Mouse (Mus musculus) forebrain, embryonic 14.5 days (tissue): ENCODE measurements around the gene Acyp2. TPM values are rescaled to one million over a fixed set of nuclear protein-coding genes. Genes with fewer than 3 reads are reported as not detected.
A peak's percentile ranks its signal among the peaks of the same experiment; 100 is the strongest.

ENCODE experiments used
- ATAC-seq: fragments of 200-750 bp; cut with Nextera tagmentation; 2 replicates; pipeline ENCODE4 v1.8.0; 2017; ENCODE audit warnings: mild to moderate bottlenecking, moderate library complexity
- DNase-seq: peaks from one replicate; pipeline ENCODE4 v3.0.0-alpha.2; 2015; ENCODE audit warnings: low spot score
- H3K27ac ChIP-seq: fragments of 300-500 bp; sonication (generic); 2 replicates; pipeline ENCODE4 v1.5.1; 2014; ENCODE audit warnings: low read depth, mild to moderate bottlenecking, control low read depth, low read length, moderate library complexity
- H3K27me3 ChIP-seq: fragments of 300-500 bp; sonication (generic); replicated peaks from 2 replicates; pipeline ENCODE4 v1.6.1; 2014; ENCODE audit warnings: low read length, control low read depth, mixed read lengths; ENCODE audit not compliant: control insufficient read depth, insufficient read depth
- H3K36me3 ChIP-seq: fragments of 300-500 bp; sonication (generic); 2 replicates; pipeline ENCODE4 v1.6.1; 2014; ENCODE audit warnings: low read length, control low read depth; ENCODE audit not compliant: control insufficient read depth, insufficient read depth
- H3K4me1 ChIP-seq: fragments of 300-500 bp; sonication (generic); 2 replicates; pipeline ENCODE4 v1.6.1; 2014; ENCODE audit warnings: antibody characterized with exemption, low read length, control low read depth; ENCODE audit not compliant: control insufficient read depth, insufficient read depth
- H3K4me2 ChIP-seq: fragments of 300-500 bp; sonication (generic); 2 replicates; pipeline ENCODE4 v1.6.1; 2014; ENCODE audit warnings: mild to moderate bottlenecking, control low read depth, low read length
- H3K4me3 ChIP-seq: fragments of 300-500 bp; sonication (generic); 2 replicates; pipeline ENCODE4 v1.5.1; 2014; ENCODE audit warnings: low read depth, low read length, control low read depth
- H3K9ac ChIP-seq: fragments of 300-500 bp; sonication (generic); 2 replicates; pipeline ENCODE4 v1.6.1; 2014; ENCODE audit warnings: mild to moderate bottlenecking, low read length, control low read depth, moderate library complexity
- H3K9me3 ChIP-seq: fragments of 300-500 bp; sonication (generic); replicated peaks from 2 replicates; pipeline ENCODE4 v1.6.1; 2016; ENCODE audit warnings: low read length, control low read depth, mixed read lengths; ENCODE audit not compliant: control insufficient read depth
- WGBS: fragments of 180-500 bp; shearing (Covaris S2); extraction: QIAGEN DNeasy Blood & Tissue Kit; methylation state at CpG from one replicate; pipeline ENCODE4 v1.1.7; 2014; 5-methylcytosine and 5-hydroxymethylcytosine counted together
- polyA plus RNA-seq: library from polyadenylated mRNA; unstranded; fragments of >200 nt; fragmentation: Nextera tagmentation; extraction: Ambion mirVana; gene quantifications from 2 replicates; pipeline ENCODE4 v1.2.1, GENCODE M21; 2014

Gene Acyp2
- polyA plus RNA-seq, 1 experiment from 2014 or later: 10.1 TPM

- Histone ChIP-seq H3K27me3 (no peaks in the 10 kb centered on the region), H3K4me2 (no peak overlapping the region), H3K9ac (no peak overlapping the region), H3K4me1 (no peaks in the 10 kb centered on the region), H3K36me3 (no peaks in the 10 kb centered on the region), H3K4me3 (no peak overlapping the region), H3K9me3 (no peaks in the 10 kb centered on the region), H3K27ac (no peak overlapping the region)
- DNase-seq: no peak
- WGBS: 100% methylated on average over 1 of the region's 1 CpGs
- no peak for ATAC-seq
Measured at GRCm38 (mm10) chr11:30609247-30609646, 40.1 kb downstream of the Acyp2 start.

DNA sequence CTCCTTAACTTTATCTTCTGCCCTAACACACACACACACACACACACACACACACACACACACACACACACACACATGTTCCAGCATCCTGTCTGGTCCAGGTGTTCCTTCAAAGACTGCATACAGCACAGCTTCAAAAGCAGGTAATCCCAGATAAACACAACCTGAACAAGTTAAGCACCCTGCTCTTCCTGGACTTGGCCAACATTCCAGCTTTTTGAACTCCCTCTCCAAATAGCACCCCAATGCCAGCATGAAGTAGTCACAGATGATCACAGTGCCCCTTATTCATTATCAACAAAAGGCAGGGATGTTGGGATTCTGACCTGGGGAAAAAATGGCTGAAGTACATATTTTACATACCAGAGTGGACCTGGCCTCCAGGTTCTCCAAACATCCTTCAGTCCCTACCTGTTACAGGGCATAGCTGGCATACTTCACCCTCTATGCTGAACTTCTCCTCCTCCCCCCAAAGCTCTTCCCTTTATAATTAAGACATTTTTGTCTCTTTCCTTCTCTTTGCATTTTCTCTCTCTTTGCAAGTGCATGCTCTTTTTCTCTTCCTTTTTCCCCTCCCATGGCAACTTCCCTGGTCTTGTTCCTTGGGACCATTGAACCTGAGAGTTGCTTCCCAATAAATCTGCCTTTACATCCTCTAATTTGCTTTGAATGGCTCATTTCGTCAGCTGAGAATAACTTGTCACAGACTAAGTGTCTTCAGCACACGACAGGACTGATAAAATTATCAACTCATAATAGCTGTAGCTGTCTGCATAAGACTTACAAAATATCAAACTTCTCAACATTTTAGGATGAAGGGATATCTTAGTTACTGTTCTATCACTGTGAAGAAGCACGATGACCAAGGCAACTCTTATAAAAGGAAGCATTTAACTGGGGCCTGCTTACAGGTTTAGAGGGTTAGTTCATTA lies 41.5 kb downstream of the Acyp2 start:
- Histone ChIP-seq H3K4me3 (no peak overlapping the region), H3K27me3 (no peaks in the 10 kb centered on the region), H3K9me3 (no peaks in the 10 kb centered on the region), H3K4me2 (no peak overlapping the region), H3K9ac (no peak overlapping the region), H3K36me3 (no peaks in the 10 kb centered on the region), H3K27ac (no peak overlapping the region), H3K4me1 (no peaks in the 10 kb centered on the region)
- DNase-seq: no peak
- ATAC-seq: no peak
- WGBS: 86% methylated on average over 3 of the region's 3 CpGs

DNA sequence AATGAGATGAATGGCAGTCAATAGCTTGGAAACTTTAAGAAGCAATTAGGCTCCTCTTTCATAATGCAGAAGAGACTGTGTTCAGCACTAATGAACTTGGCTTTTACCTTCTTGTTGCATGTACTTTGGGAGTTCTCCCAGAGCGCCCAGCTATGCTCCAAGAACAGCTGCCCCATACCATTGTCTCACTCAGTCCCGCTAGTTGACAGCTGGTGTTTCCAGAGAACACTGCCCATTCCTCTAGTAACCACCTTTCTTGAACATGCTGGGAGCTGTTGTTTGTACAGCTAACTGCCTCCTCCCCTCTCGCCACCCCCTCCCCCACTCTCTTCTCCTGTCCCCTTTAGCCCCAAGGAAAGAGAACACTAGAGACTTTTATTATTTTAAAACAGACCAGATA lies 52.1 kb downstream of the Acyp2 start:
- H3K4me3 ChIP-seq: no peak overlapping the region
- DNase-seq (no peak), ATAC-seq (no peak)
- H3K9ac ChIP-seq: no peak overlapping the region
- H3K36me3 ChIP-seq: no peaks in the 10 kb centered on the region
- no peak overlapping the region for H3K4me2 ChIP-seq
- no peak overlapping the region for H3K27ac ChIP-seq
- H3K9me3 ChIP-seq: no peaks in the 10 kb centered on the region
- WGBS: 75% methylated on average over 3 of the region's 3 CpGs
- H3K27me3 ChIP-seq: no peaks in the 10 kb centered on the region
- H3K4me1 ChIP-seq: no peaks in the 10 kb centered on the region

DNA sequence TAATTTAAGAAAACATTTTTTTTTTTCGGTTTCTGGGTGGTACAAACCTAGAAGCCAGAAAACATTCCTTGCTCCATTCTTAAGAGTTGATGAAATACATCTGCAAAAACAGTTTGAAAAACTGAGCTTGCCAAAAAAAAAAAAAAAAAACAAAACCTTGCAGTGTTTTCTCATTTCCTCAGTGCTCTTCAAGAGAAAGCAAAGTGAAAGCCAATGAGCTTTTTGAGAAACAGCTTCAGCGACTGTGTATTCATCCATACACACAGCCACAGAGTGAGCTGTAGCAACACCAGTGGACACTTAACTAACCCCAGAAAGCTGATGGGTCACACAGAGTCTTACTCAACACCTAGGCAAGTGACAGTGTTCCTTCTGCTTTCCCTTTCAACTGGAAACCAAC lies 69.4 kb downstream of the Acyp2 start:
- H3K4me3 ChIP-seq: no peak overlapping the region
- no peaks in the 10 kb centered on the region for H3K36me3 ChIP-seq
- no peak overlapping the region for H3K27ac ChIP-seq
- no peaks in the 10 kb centered on the region for H3K9me3 ChIP-seq
- no peak overlapping the region for H3K4me2 ChIP-seq
- H3K4me1 ChIP-seq: no peaks in the 10 kb centered on the region
- ATAC-seq: no peak
- no peaks in the 10 kb centered on the region for H3K27me3 ChIP-seq
- DNase-seq: no peak
- H3K9ac ChIP-seq: no peak overlapping the region
- 85% methylated on average over 2 of the region's 2 CpGs for WGBS

DNA sequence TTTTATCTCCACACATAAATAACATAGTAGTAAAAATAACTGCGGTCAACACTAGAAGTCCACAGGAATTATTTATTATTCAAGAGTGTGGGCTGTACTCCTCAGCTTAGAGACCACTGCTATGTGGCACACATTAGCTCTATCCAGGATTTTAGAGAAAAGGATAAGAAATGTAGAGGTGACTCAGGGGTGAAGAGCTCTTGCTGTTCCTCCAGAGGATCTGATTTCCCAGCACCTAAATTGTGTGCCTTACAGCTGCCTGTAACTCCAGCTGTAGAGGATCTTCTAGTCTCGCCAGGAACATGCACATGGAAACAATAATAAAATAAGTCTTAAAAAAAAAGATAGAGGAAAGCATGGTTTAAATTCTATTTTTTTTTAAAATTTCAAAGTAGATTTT lies 70.5 kb downstream of the Acyp2 start:
- no peaks in the 10 kb centered on the region for H3K9me3 ChIP-seq
- no peaks in the 10 kb centered on the region for H3K27me3 ChIP-seq
- no peak for DNase-seq
- no peaks in the 10 kb centered on the region for H3K36me3 ChIP-seq
- no peak overlapping the region for H3K4me2 ChIP-seq
- H3K4me3 ChIP-seq: no peak overlapping the region
- no peak overlapping the region for H3K9ac ChIP-seq
- no peaks in the 10 kb centered on the region for H3K4me1 ChIP-seq
- 90% methylated on average over 2 of the region's 2 CpGs for WGBS
- no peak overlapping the region for H3K27ac ChIP-seq
- no peak for ATAC-seq

DNA sequence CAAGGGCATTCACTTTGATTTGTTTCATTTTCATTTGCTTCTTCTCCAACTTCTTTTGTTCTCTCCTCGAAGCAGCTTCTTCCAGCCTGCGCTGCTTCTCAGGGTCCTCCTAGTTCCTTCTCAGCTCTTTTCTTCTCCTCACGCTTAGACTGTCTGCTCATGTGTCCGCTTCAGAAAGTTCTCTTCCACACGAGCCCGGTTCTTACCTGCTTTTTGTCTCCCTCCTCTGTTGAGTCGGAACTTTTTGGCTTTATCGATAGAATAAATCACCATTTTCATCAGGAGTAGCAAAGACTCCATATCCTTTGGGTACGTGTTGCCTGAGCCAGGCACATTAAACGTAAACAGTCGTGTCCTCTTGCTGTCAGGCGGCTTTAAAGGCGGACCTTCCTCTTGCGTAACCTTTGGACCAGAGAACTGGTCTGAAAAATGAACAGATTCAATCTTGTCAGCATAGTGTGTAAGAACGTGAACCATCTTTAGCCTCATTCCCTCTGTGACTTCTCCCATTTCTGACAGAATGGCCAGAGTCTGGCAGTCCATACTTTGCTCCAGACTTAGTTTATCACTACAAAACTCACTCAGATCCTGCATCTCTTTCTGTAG lies 76.5 kb downstream of the Acyp2 start:
- Histone ChIP-seq H3K4me2 (no peak overlapping the region), H3K9me3 (no peaks in the 10 kb centered on the region), H3K36me3 (no peaks in the 10 kb centered on the region), H3K27me3 (no peaks in the 10 kb centered on the region), H3K9ac (no peak overlapping the region), H3K4me1 (no peaks in the 10 kb centered on the region), H3K27ac (no peak overlapping the region), H3K4me3 (no peak overlapping the region)
- ATAC-seq: no peak
- WGBS: 91% methylated on average over 15 of the region's 15 CpGs
- DNase-seq: no peak

GRCm38 (mm10) chr11:30570568-30570967 lies 78.8 kb downstream of the Acyp2 start:
- H3K4me3 ChIP-seq: no peak overlapping the region
- WGBS: 95% methylated on average over 3 of the region's 3 CpGs
- H3K27ac ChIP-seq: no peak overlapping the region
- H3K9me3 ChIP-seq: no peaks in the 10 kb centered on the region
- no peaks in the 10 kb centered on the region for H3K36me3 ChIP-seq
- ATAC-seq (no peak), DNase-seq (no peak)
- H3K27me3 ChIP-seq: no peaks in the 10 kb centered on the region
- H3K4me2 ChIP-seq: no peak overlapping the region
- H3K9ac ChIP-seq: no peak overlapping the region
- H3K4me1 ChIP-seq: no peaks in the 10 kb centered on the region

DNA sequence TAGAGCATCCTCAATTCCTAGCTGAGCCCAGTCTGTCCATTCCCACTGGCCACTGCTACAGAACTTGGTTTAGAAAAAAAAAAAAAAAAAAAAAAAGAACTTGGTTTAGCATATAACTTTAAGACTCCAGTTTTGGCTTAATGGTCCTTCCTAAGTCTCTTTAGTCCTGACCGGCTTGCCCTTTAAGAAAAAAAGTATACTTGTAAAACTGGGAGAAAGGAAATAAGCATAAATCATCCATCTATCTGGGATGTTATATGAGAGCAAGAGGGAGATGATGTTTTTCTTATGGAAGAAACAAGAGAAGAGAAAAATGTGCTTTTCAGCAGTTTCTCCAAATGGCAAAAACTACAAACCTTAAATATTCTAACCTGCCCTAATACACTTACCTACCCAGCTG lies 89.2 kb downstream of the Acyp2 start:
- Histone ChIP-seq H3K27ac (no peak overlapping the region), H3K9me3 (no peaks in the 10 kb centered on the region), H3K4me3 (no peak overlapping the region), H3K4me1 (no peaks in the 10 kb centered on the region), H3K4me2 (no peak overlapping the region), H3K9ac (no peak overlapping the region), H3K27me3 (no peaks in the 10 kb centered on the region), H3K36me3 (no peaks in the 10 kb centered on the region)
- ATAC-seq (no peak), DNase-seq (no peak)
- WGBS: 93% methylated on average over 1 of the region's 1 CpGs

GRCm38 (mm10) chr11:30553408-30553807 lies 96.0 kb downstream of the Acyp2 start:
- 82% methylated on average over 1 of the region's 1 CpGs for whole genome bisulfite sequencing
- no peaks in the 10 kb centered on the region for H3K27me3 ChIP-seq
- no peaks in the 10 kb centered on the region for H3K36me3 ChIP-seq
- ATAC-seq (peak; percentile 58; the same call in 1 of the 2 replicates), DNase-seq (peak; percentile 65)
- H3K4me1 ChIP-seq: no peaks in the 10 kb centered on the region
- H3K9ac ChIP-seq: no peak overlapping the region
- H3K9me3 ChIP-seq: no peaks in the 10 kb centered on the region
- H3K4me2 ChIP-seq: no peak overlapping the region
- no peak overlapping the region for H3K4me3 ChIP-seq
- no peak overlapping the region for H3K27ac ChIP-seq
